Mouse (Mus musculus) forebrain, embryonic 14.5 days (tissue): ENCODE measurements around the gene Lurap1l. TPM values are rescaled to one million over a fixed set of nuclear protein-coding genes. Genes with fewer than 3 reads are reported as not detected.

Source experiments
- microRNA-seq: library from miRNA; unstranded; fragments of <30 nt; microRNA quantifications from one replicate; pipeline ENCODE4, GENCODE M21; 2016
- polyA plus RNA-seq: library from polyadenylated mRNA; unstranded; fragments of >200 nt; fragmentation: Nextera tagmentation; extraction: Ambion mirVana; gene quantifications from 2 replicates; pipeline ENCODE4 v1.2.1, GENCODE M21; 2014

The Lurap1l gene
- polyA plus RNA-seq, 1 experiment from 2014 or later, result 5.0 TPM

Small RNAs within 50 kb of the gene (microRNA-seq; reads per million reads assigned to microRNA genes)
- gene Gm27452, result not detected

Other genes starting within 250 kb of the Lurap1l start
- 0.11 and 0.22 TPM in 2 replicates for gene Tyrp1, start 76.5 kb upstream of the Lurap1l start, polyA plus RNA-seq